19 mouse cellular contexts compared by ENCODE assay signal in the genomic region with DNA sequence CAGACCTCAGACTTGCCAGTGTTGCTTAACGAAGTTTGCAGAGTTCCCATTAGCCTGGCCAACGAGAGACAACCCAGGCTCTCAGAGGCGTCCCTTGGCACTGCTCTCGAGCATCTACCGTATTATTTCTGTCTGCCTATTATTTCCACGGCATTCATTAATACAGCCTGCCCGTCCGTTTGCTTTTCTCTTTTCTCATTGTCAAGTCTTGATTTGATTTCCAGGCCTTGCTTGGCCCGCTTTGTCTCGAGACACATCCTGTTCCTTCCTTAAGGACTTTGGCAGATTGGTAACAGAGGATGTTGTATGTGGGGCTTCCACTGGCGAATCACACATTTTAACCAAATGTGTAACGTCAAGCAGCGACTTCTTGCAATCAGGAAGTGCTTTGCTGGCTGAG. TPM values are rescaled to one million over a fixed set of nuclear protein-coding genes. Genes with fewer than 3 reads are reported as not detected.
DNase-seq lines count a peak whose midpoint lies in the region; ATAC-seq and TF ChIP-seq lines count a peak whose summit lies in the region.
"Had no signal": no experiment of that assay in that cellular context is flagged by ENCODE, and none has a peak within 500 bp of the region (broad histone marks: within the 10 kb centered on the region; RNA-seq: fewer than 3 reads in every experiment).

No protein-coding gene starts in this region.

- no peak for ATAC-seq in heart, embryonic 11.5 days (replicated peaks; ENCODE audit: insufficient number of reproducible peaks, low FRiP score, low TSS enrichment)
- ATAC-seq in limb, embryonic 15.5 days (ENCODE audit: insufficient number of reproducible peaks, low FRiP score, low TSS enrichment, low read depth) = no peak
- no peak for ATAC-seq in kidney, embryonic 15.5 days (replicated peaks; ENCODE audit: low FRiP score)
- ATAC-seq: activated CD4-positive, CD25-positive, alpha-beta regulatory T cell, adult 4 months; midbrain, embryonic 13.5 days had no signal

- peak overlapping the region; percentile 34; the same call in 1 of the 2 replicates for H3K27ac ChIP-seq in ES-Bruce4 (ENCODE audit: insufficient read depth, low read length)
- peak overlapping the region; percentile 70 for H3K27ac ChIP-seq in brown adipose tissue, adult 24 weeks (replicated peaks; ENCODE audit: low read depth, low read length)
- 0 out of 2 replicates have a peak overlapping the region, but pooled peaks have one; percentile 8 for H3K27ac ChIP-seq in heart, embryonic 11.5 days (ENCODE audit: low read depth, low read length)
- H3K27ac ChIP-seq in limb, embryonic 15.5 days = peak overlapping the region; percentile 24
- no peak overlapping the region for H3K27ac ChIP-seq in kidney, embryonic 15.5 days
- H3K27ac ChIP-seq: kidney, postnatal 0 days; midbrain, embryonic 13.5 days had no signal

- H3K36me3 ChIP-seq in ES-Bruce4 (ENCODE audit: control insufficient read depth, insufficient read depth, low read length, poor library complexity, severe bottlenecking) = no peaks in the 10 kb centered on the region
- H3K36me3 ChIP-seq in heart, embryonic 11.5 days (ENCODE audit: control insufficient read depth, insufficient read depth, low read length) = no peaks in the 10 kb centered on the region
- H3K36me3 ChIP-seq in limb, embryonic 15.5 days = no peaks in the 10 kb centered on the region
- no peaks in the 10 kb centered on the region for H3K36me3 ChIP-seq in kidney, embryonic 15.5 days
- H3K36me3 ChIP-seq: midbrain, embryonic 13.5 days had no signal

- WGBS in heart, embryonic 11.5 days (ENCODE audit: insufficient replicate concordance) = 68% methylated on average over 13 of the region's 13 CpGs
- WGBS in limb, embryonic 15.5 days = 52% methylated on average over 13 of the region's 13 CpGs
- WGBS in kidney, embryonic 15.5 days = 74% methylated on average over 13 of the region's 13 CpGs

- TF ChIP-seq POLR2A in ES-Bruce4 (IDR thresholded peaks at IDR 0.05; ENCODE audit: insufficient read depth, low read length) = no peak

- H3K4me1 ChIP-seq in ES-Bruce4 (ENCODE audit: control insufficient read depth, insufficient read depth, low read length) = peaks cover 6% of the 10 kb centered on the region
- H3K4me1 ChIP-seq in brown adipose tissue, adult 24 weeks (ENCODE audit: control insufficient read depth, insufficient read depth, insufficient read length, low read length) = peaks cover 44% of the 10 kb centered on the region
- H3K4me1 ChIP-seq in heart, embryonic 11.5 days (ENCODE audit: control insufficient read depth, insufficient read depth, low read length) = no peaks in the 10 kb centered on the region
- H3K4me1 ChIP-seq in limb, embryonic 15.5 days = peaks cover 18% of the 10 kb centered on the region
- H3K4me1 ChIP-seq in kidney, embryonic 15.5 days = 0 out of 2 replicates have a peak, but pooled peaks cover 3% of the 10 kb centered on the region

- no peak for TF ChIP-seq EP300 in ES-Bruce4 (IDR thresholded peaks at IDR 0.05; ENCODE audit: insufficient read depth, low read depth, low read length)

- no peaks in the 10 kb centered on the region for H3K27me3 ChIP-seq in ES-Bruce4 (ENCODE audit: control insufficient read depth, insufficient read depth, low read length, poor library complexity, severe bottlenecking)
- H3K27me3 ChIP-seq in heart, embryonic 11.5 days (ENCODE audit: control insufficient read depth, insufficient read depth, low read length) = no peaks in the 10 kb centered on the region
- no peaks in the 10 kb centered on the region for H3K27me3 ChIP-seq in limb, embryonic 15.5 days
- H3K27me3 ChIP-seq in kidney, embryonic 15.5 days = no peaks in the 10 kb centered on the region
- H3K27me3 ChIP-seq: midbrain, embryonic 13.5 days had no signal

- no peak for TF ChIP-seq CTCF in ES-Bruce4 (IDR thresholded peaks at IDR 0.05; ENCODE audit: low read depth, low read length)

- no peak for DNase-seq in spleen, postnatal 10 days (ENCODE audit: low spot score in 2 of 2)
- DNase-seq in layer of hippocampus, postnatal 25 days (ENCODE audit: extremely low spot score in 1 of 2, low spot score in 1 of 2) = no peak
- DNase-seq: cerebellum, adult 11-12 months; layer of hippocampus, adult 9-11 months; lung, postnatal 36 days; spleen, adult 18-20 months; thymus, adult 18-20 months had no signal

- no peak overlapping the region for H3K9ac ChIP-seq in ES-Bruce4 (ENCODE audit: low read depth, poor library complexity, severe bottlenecking)
- no peak overlapping the region for H3K9ac ChIP-seq in heart, embryonic 11.5 days (ENCODE audit: low read depth, low read length)
- H3K9ac ChIP-seq in limb, embryonic 15.5 days = no peak overlapping the region
- no peak overlapping the region for H3K9ac ChIP-seq in kidney, embryonic 15.5 days
- H3K9ac ChIP-seq: midbrain, embryonic 13.5 days had no signal

- no peaks in the 10 kb centered on the region for H3K9me3 ChIP-seq in ES-Bruce4 (replicated peaks; ENCODE audit: control insufficient read depth, insufficient read depth, low read length, poor library complexity, severe bottlenecking)
- no peaks in the 10 kb centered on the region for H3K9me3 ChIP-seq in heart, embryonic 11.5 days (replicated peaks; ENCODE audit: control insufficient read depth, low read length)
- no peaks in the 10 kb centered on the region for H3K9me3 ChIP-seq in limb, embryonic 15.5 days
- H3K9me3 ChIP-seq in kidney, embryonic 15.5 days (replicated peaks) = no peaks in the 10 kb centered on the region
- H3K9me3 ChIP-seq: midbrain, embryonic 13.5 days had no signal

- no peak overlapping the region for H3K4me3 ChIP-seq in ES-Bruce4 (ENCODE audit: low read depth, low read length)
- H3K4me3 ChIP-seq in brown adipose tissue, adult 24 weeks (ENCODE audit: insufficient read depth, low read depth, low read length) = no peak overlapping the region
- no peak overlapping the region for H3K4me3 ChIP-seq in heart, embryonic 11.5 days (ENCODE audit: low read depth, low read length)
- no peak overlapping the region for H3K4me3 ChIP-seq in limb, embryonic 15.5 days
- no peak overlapping the region for H3K4me3 ChIP-seq in kidney, embryonic 15.5 days (replicated peaks)
- H3K4me3 ChIP-seq: erythroblast, embryonic 14.5 days; midbrain, embryonic 13.5 days had no signal

- H3K4me2 ChIP-seq in heart, embryonic 11.5 days = no peak overlapping the region
- no peak overlapping the region for H3K4me2 ChIP-seq in limb, embryonic 15.5 days
- no peak overlapping the region for H3K4me2 ChIP-seq in kidney, embryonic 15.5 days
- H3K4me2 ChIP-seq: midbrain, embryonic 13.5 days had no signal

RNA-seq across cellular contexts. Expression of gene Chd9, which starts 13.2 kb away (rescaled TPM):
- 67.7 and 71.6 TPM in 2 replicates for polyA plus RNA-seq in ES-Bruce4 (2011; ENCODE audit: insufficient read depth, insufficient read length, low read depth, missing spikeins)
- 33.4 and 36.3 TPM in 2 replicates for polyA plus RNA-seq in brown adipose tissue, adult 24 weeks (2012; ENCODE audit: insufficient read depth, insufficient read length, missing spikeins)
- polyA plus RNA-seq in heart, embryonic 11.5 days (2014; fragmentation: Nextera tagmentation; extraction: Ambion mirVana) = 44.7 and 46.7 TPM in 2 replicates
- 127 and 128 TPM in 2 replicates for polyA plus RNA-seq in limb, embryonic 15.5 days (2015; fragmentation: Nextera tagmentation; extraction: Ambion mirVana)
- polyA plus RNA-seq in kidney, embryonic 15.5 days (2015; fragmentation: Nextera tagmentation; extraction: Ambion mirVana) = 74.6 and 80.4 TPM in 2 replicates
- 100 to 1,000 TPM; 236 to 287 TPM for total RNA-seq in layer of hippocampus, postnatal 25 days (2021)

RNA-seq across cellular contexts. Expression of gene Gm19935, which starts 24.1 kb away (rescaled TPM):
- not detected in 2 replicates for polyA plus RNA-seq in ES-Bruce4 (2011; ENCODE audit: insufficient read depth, insufficient read length, low read depth, missing spikeins)
- polyA plus RNA-seq in brown adipose tissue, adult 24 weeks (2012; ENCODE audit: insufficient read depth, insufficient read length, missing spikeins) = not detected in 2 replicates
- not detected in 2 replicates for polyA plus RNA-seq in heart, embryonic 11.5 days (2014; fragmentation: Nextera tagmentation; extraction: Ambion mirVana)
- not detected in 2 replicates for polyA plus RNA-seq in limb, embryonic 15.5 days (2015; fragmentation: Nextera tagmentation; extraction: Ambion mirVana)
- not detected in 2 replicates for polyA plus RNA-seq in kidney, embryonic 15.5 days (2015; fragmentation: Nextera tagmentation; extraction: Ambion mirVana)
- 1 to 10 TPM; 1.9 to 2.0 TPM for total RNA-seq in layer of hippocampus, postnatal 25 days (2021)
- polyA plus RNA-seq: activated CD4-positive, CD25-positive, alpha-beta regulatory T cell, adult 4 months; erythroblast, embryonic 14.5 days; heart, embryonic 14.5 days; limb, embryonic 11.5 days; liver, embryonic 16.5 days; midbrain, embryonic 13.5 days had no signal
